Mouse (Mus musculus): Measurements from ENCODE around the gene As3mt. TPM values are rescaled to one million over a fixed set of nuclear protein-coding genes. Genes with fewer than 3 reads are reported as not detected.

The As3mt gene
- total RNA-seq (2018; cell fraction: chromatin; rRNA removed), result 10 to 100 TPM in 4 of 26 experiments, 1 to 10 TPM in 20, under 1 TPM in 1, not detected in 1; 0.99 to 12.0 (median 6.6) TPM
- total RNA-seq (2018; cell fraction: cytosol; rRNA removed), result 1 to 10 TPM; 4.6 to 7.4 (median 6.2) TPM
- 1 to 10 TPM; 1.4 to 7.6 (median 4.2) TPM for total RNA-seq (2018; cell fraction: nucleus; rRNA removed)
- polyA plus RNA-seq (2018), result 7.0 to 9.7 TPM (median 8.0 TPM) in 3 replicates

- no peaks in the 10 kb centered on the region for H3K36me3 ChIP-seq (ENCODE audit: inconsistent target)
- 16% methylated on average over 29 of the region's 31 CpGs for WGBS (ENCODE audit: missing documents)
- H3K4me3 ChIP-seq (ENCODE audit: inconsistent target), result peak within 1 kb of the TSS; percentile 11; the same call in 1 of the 2 replicates
- H3K79me2 ChIP-seq (ENCODE audit: inconsistent target), result no peaks in the 10 kb centered on the region
- H3K27ac ChIP-seq, result peak within 1 kb of the TSS; percentile 2; the same call in 1 of the 2 replicates
These were observed at the start of gene As3mt for GRCm38 (mm10) chr19:46707296-46708151. Gene As3mt (plus strand): TSS chr19:46707458.

GRCm38 (mm10) chr19:46658348-46658747 is 48.9 kb upstream of the As3mt start:
- Histone ChIP-seq H3K4me3 (ENCODE audit: inconsistent target) (no peak overlapping the region), H3K36me3 (ENCODE audit: inconsistent target) (peaks cover 26% of the 10 kb centered on the region), H3K79me2 (ENCODE audit: inconsistent target) (no peaks in the 10 kb centered on the region), H3K27ac (no peak overlapping the region)
- WGBS (ENCODE audit: missing documents), result 98% methylated on average over 7 of the region's 7 CpGs

GRCm38 (mm10) chr19:46658851-46659250 is 48.4 kb upstream of the As3mt start:
- Histone ChIP-seq H3K27ac (no peak overlapping the region), H3K4me3 (ENCODE audit: inconsistent target) (no peak overlapping the region), H3K79me2 (ENCODE audit: inconsistent target) (no peaks in the 10 kb centered on the region), H3K36me3 (ENCODE audit: inconsistent target) (peaks cover 26% of the 10 kb centered on the region)
- 81% methylated on average over 8 of the region's 9 CpGs for WGBS (ENCODE audit: missing documents)

GRCm38 (mm10) chr19:46661511-46661910 is 45.7 kb upstream of the As3mt start:
- Histone ChIP-seq H3K27ac (no peak overlapping the region), H3K4me3 (ENCODE audit: inconsistent target) (no peak overlapping the region), H3K79me2 (ENCODE audit: inconsistent target) (no peaks in the 10 kb centered on the region), H3K36me3 (ENCODE audit: inconsistent target) (peaks cover 3% of the 10 kb centered on the region; the same call in 1 of the 2 replicates)
- WGBS (ENCODE audit: missing documents), result 67% methylated on average over 4 of the region's 4 CpGs

- WGBS (ENCODE audit: missing documents), result 69% methylated on average over 8 of the region's 8 CpGs
- no peak overlapping the region for H3K27ac ChIP-seq
- H3K79me2 ChIP-seq (ENCODE audit: inconsistent target), result no peaks in the 10 kb centered on the region
- no peak overlapping the region for H3K4me3 ChIP-seq (ENCODE audit: inconsistent target)
- no peaks in the 10 kb centered on the region for H3K36me3 ChIP-seq (ENCODE audit: inconsistent target)
These were observed 45.0 kb upstream of the As3mt start for GRCm38 (mm10) chr19:46662214-46662613.

- H3K27ac ChIP-seq, result no peak overlapping the region
- WGBS (ENCODE audit: missing documents), result 82% methylated on average over 6 of the region's 6 CpGs
These were observed 44.5 kb upstream of the As3mt start for GRCm38 (mm10) chr19:46662784-46663183.

GRCm38 (mm10) chr19:46665474-46665873 is 41.8 kb upstream of the As3mt start:
- H3K79me2 ChIP-seq (ENCODE audit: inconsistent target), result no peaks in the 10 kb centered on the region
- no peak overlapping the region for H3K4me3 ChIP-seq (ENCODE audit: inconsistent target)
- no peak overlapping the region for H3K27ac ChIP-seq
- H3K36me3 ChIP-seq (ENCODE audit: inconsistent target), result no peaks in the 10 kb centered on the region
- 84% methylated on average over 7 of the region's 7 CpGs for WGBS (ENCODE audit: missing documents)

More at GRCm38 (mm10) chr19:46662784-46663183, 44.5 kb upstream of the As3mt start:
- Histone ChIP-seq H3K79me2 (ENCODE audit: inconsistent target) (no peaks in the 10 kb centered on the region), H3K4me3 (ENCODE audit: inconsistent target) (no peak overlapping the region), H3K36me3 (ENCODE audit: inconsistent target) (no peaks in the 10 kb centered on the region)

GRCm38 (mm10) chr19:46667300-46667699 is 40.0 kb upstream of the As3mt start:
- WGBS (ENCODE audit: missing documents), result 81% methylated on average over 11 of the region's 11 CpGs
- Histone ChIP-seq H3K4me3 (ENCODE audit: inconsistent target) (no peak overlapping the region), H3K36me3 (ENCODE audit: inconsistent target) (no peaks in the 10 kb centered on the region), H3K79me2 (ENCODE audit: inconsistent target) (no peaks in the 10 kb centered on the region), H3K27ac (no peak overlapping the region)

- 93% methylated on average over 10 of the region's 10 CpGs for WGBS (ENCODE audit: missing documents)
- no peaks in the 10 kb centered on the region for H3K79me2 ChIP-seq (ENCODE audit: inconsistent target)
- H3K36me3 ChIP-seq (ENCODE audit: inconsistent target), result no peaks in the 10 kb centered on the region
- H3K27ac ChIP-seq, result no peak overlapping the region
- H3K4me3 ChIP-seq (ENCODE audit: inconsistent target), result no peak overlapping the region
These were observed 39.0 kb upstream of the As3mt start for GRCm38 (mm10) chr19:46668263-46668662.

- no peak overlapping the region for H3K27ac ChIP-seq
- H3K36me3 ChIP-seq (ENCODE audit: inconsistent target), result no peaks in the 10 kb centered on the region
- WGBS (ENCODE audit: missing documents), result 69% methylated on average over 5 of the region's 5 CpGs
- H3K79me2 ChIP-seq (ENCODE audit: inconsistent target), result no peaks in the 10 kb centered on the region
- H3K4me3 ChIP-seq (ENCODE audit: inconsistent target), result no peak overlapping the region
These were observed 37.5 kb upstream of the As3mt start for GRCm38 (mm10) chr19:46669802-46670201.

- Histone ChIP-seq H3K36me3 (ENCODE audit: inconsistent target) (no peaks in the 10 kb centered on the region), H3K79me2 (ENCODE audit: inconsistent target) (no peaks in the 10 kb centered on the region), H3K27ac (no peak overlapping the region), H3K4me3 (ENCODE audit: inconsistent target) (no peak overlapping the region)
- WGBS (ENCODE audit: missing documents), result 47% methylated on average over 13 of the region's 13 CpGs
These were observed 36.6 kb upstream of the As3mt start for GRCm38 (mm10) chr19:46670691-46671090.

GRCm38 (mm10) chr19:46672766-46673418 is 34.4 kb upstream of the As3mt start, which contains the start of gene Cyp17a1:
Gene Cyp17a1 (minus strand): TSS chr19:46673172.
- Histone ChIP-seq H3K36me3 (ENCODE audit: inconsistent target) (no peaks in the 10 kb centered on the region), H3K4me3 (ENCODE audit: inconsistent target) (no peak within 1 kb of the TSS)
- WGBS (ENCODE audit: missing documents), result 78% methylated on average over 4 of the region's 5 CpGs

GRCm38 (mm10) chr19:46675641-46676040 is 31.6 kb upstream of the As3mt start:
- Histone ChIP-seq H3K36me3 (ENCODE audit: inconsistent target) (no peaks in the 10 kb centered on the region), H3K79me2 (ENCODE audit: inconsistent target) (no peaks in the 10 kb centered on the region), H3K4me3 (ENCODE audit: inconsistent target) (no peak overlapping the region), H3K27ac (no peak overlapping the region)
- WGBS (ENCODE audit: missing documents), result 88% methylated on average over 3 of the region's 3 CpGs

More at GRCm38 (mm10) chr19:46672766-46673418, 34.4 kb upstream of the As3mt start, which contains the start of gene Cyp17a1:
- Histone ChIP-seq H3K27ac (no peak within 1 kb of the TSS), H3K79me2 (ENCODE audit: inconsistent target) (no peaks in the 10 kb centered on the region)

GRCm38 (mm10) chr19:46679720-46680383 is 27.4 kb upstream of the As3mt start:
- no peak overlapping the region for H3K4me3 ChIP-seq (ENCODE audit: inconsistent target)
- H3K27ac ChIP-seq, result no peak overlapping the region
- 60% methylated on average over 12 of the region's 12 CpGs for WGBS (ENCODE audit: missing documents)
- no peaks in the 10 kb centered on the region for H3K79me2 ChIP-seq (ENCODE audit: inconsistent target)
- no peaks in the 10 kb centered on the region for H3K36me3 ChIP-seq (ENCODE audit: inconsistent target)
